Mouse (Mus musculus) liver, embryonic 14.5 days (tissue): ENCODE measurements around the gene Rbm39.
A peak's percentile ranks its signal among the peaks of the same experiment; 100 is the strongest.

Source experiments
- CTCF ChIP-seq: IDR thresholded peaks from 2 replicates; pipeline ENCODE4 v1.5.1; 2016; ENCODE audit warnings: antibody characterized with exemption, low read depth, control low read depth
- EP300 ChIP-seq: IDR thresholded peaks from 2 replicates; pipeline ENCODE4 v1.6.1; 2016; ENCODE audit warnings: antibody characterized with exemption, low read depth

GRCm38 (mm10) chr2:156196302-156197128 is 16.5 kb upstream of the Rbm39 start, which contains the start of gene Phf20:
- peak; percentile 24; the same call in 1 of the 2 replicates for TF ChIP-seq CTCF
- TF ChIP-seq EP300, result no peak
